In the genomic region with DNA sequence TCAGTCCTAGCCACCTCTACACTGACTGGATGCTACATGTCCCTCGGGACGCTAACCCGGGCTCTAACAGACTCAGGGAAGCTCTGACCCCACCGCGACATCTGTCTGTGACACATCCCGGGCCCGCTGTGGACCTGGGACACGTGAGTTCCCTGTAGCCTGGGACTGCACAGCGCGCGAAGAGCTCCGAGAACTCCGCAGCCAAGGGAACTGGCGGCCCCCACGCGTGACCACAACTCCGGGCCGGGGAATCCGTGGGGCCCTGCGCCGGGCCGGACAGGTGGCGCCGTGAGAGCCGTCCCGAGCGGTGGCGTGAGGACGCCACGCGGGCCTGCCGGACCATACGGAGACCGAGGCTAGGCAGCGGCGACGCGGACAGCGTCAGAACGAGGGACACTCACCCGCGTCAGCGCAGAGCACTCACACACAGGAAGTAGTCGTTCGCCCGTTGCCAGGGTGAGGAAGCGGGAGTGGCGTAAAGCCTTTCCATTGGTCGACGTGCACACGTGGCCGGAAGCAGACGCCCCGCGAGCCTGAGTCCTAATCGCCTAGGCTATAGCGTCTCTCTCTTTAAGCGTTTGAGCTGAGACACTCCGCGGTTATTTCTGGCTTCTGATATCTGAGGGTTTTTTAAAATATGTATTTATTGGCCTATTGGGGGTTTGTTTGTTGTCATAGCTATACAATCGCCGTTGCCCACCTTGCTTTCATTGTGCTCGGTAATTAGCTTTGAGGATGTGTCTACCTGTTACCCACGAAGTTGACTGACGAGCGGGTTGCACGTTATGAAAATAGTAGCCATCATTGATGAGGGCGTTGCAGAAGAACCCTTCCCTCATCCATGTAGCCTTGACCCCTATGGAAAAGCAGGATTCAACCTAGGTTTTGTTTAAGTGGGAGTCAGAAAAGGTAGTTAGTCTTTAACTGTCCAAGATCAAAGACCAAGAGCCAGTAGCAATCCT, we compare ENCODE assay signal across 1 mouse cellular context.
TF ChIP-seq lines count a peak whose summit lies in the region.

A gene (minus strand): TSS at position 453 of the 962 bp plus-strand sequence.

TF ChIP-seq in CH12.LX, 34 proteins besides CTCF, POLR2A, EP300 and RAD21 (continued from another document):
- TF ChIP-seq SMC3 (IDR thresholded peaks at IDR 0.05; ENCODE audit: low read depth, low read length) (no peak), MAFK (IDR thresholded peaks at IDR 0.05; ENCODE audit: insufficient replicate concordance, low read length) (no peak), USF1 (IDR thresholded peaks at IDR 0.05; ENCODE audit: low read depth, low read length) (peak; percentile 99), SIN3A (IDR thresholded peaks at IDR 0.05; ENCODE audit: low read length) (peak; percentile 98), ELF1 (IDR thresholded peaks at IDR 0.05; ENCODE audit: low read depth, low read length) (peak; percentile 97), USF2 (conservative IDR thresholded peaks at IDR 0.05; ENCODE audit: low read depth, low read length) (peak; percentile 99), NRF1 (IDR thresholded peaks at IDR 0.05; ENCODE audit: low read depth, low read length) (peak; percentile 59), JUND (conservative IDR thresholded peaks at IDR 0.05; ENCODE audit: low read depth, low read length) (no peak), MAX (IDR thresholded peaks at IDR 0.05; ENCODE audit: low read length) (peak; percentile 98), ETS1 (conservative IDR thresholded peaks at IDR 0.05; ENCODE audit: low read depth, low read length) (0 out of 2 replicates have a peak, but pooled peaks have one; percentile 17), MYC (IDR thresholded peaks at IDR 0.05; ENCODE audit: low read depth, low read length) (peak; percentile 60), TBP (conservative IDR thresholded peaks at IDR 0.05; ENCODE audit: low read depth, low read length) (peak; percentile 94), MXI1 (IDR thresholded peaks at IDR 0.05; ENCODE audit: low read depth, low read length) (peak; percentile 93), PAX5 (IDR thresholded peaks at IDR 0.05; ENCODE audit: low read length) (no peak), NELFE (IDR thresholded peaks at IDR 0.05; ENCODE audit: low read depth, low read length) (peak; percentile 92), ZMIZ1 (IDR thresholded peaks at IDR 0.05; ENCODE audit: low read depth, low read length) (peak; percentile 93), GABPA (IDR thresholded peaks at IDR 0.05; ENCODE audit: insufficient replicate concordance, low read depth, low read length) (no peak; the same call in 1 of the 2 replicates), CHD2 (IDR thresholded peaks at IDR 0.05; ENCODE audit: low read length) (peak; percentile 53; the same call in 1 of the 2 replicates), ZKSCAN1 (IDR thresholded peaks at IDR 0.05; ENCODE audit: borderline replicate concordance, low read depth, low read length) (no peak), RCOR1 (conservative IDR thresholded peaks at IDR 0.05; ENCODE audit: low read depth, low read length) (no peak), HCFC1 (IDR thresholded peaks at IDR 0.05; ENCODE audit: low read depth, low read length) (peak; percentile 86), KAT2A (IDR thresholded peaks at IDR 0.05; ENCODE audit: insufficient replicate concordance, low read length) (peak; percentile 48; the same call in 1 of the 2 replicates), TCF12 (IDR thresholded peaks at IDR 0.05; ENCODE audit: low read depth, low read length) (peak; percentile 93), ZNF384 (IDR thresholded peaks at IDR 0.05; ENCODE audit: low read depth, low read length) (no peak)
